Mouse (Mus musculus) heart, postnatal 0 days (tissue): ENCODE measurements around the gene Gm10271.

ENCODE experiments used
- CTCF ChIP-seq: IDR thresholded peaks from 2 replicates; pipeline ENCODE4 v1.5.1; 2016; ENCODE audit warnings: antibody characterized with exemption, control low read depth, low read depth
- EP300 ChIP-seq: IDR thresholded peaks from 2 replicates; pipeline ENCODE4 v1.6.1; 2016; ENCODE audit warnings: antibody characterized with exemption, low read depth

DNA sequence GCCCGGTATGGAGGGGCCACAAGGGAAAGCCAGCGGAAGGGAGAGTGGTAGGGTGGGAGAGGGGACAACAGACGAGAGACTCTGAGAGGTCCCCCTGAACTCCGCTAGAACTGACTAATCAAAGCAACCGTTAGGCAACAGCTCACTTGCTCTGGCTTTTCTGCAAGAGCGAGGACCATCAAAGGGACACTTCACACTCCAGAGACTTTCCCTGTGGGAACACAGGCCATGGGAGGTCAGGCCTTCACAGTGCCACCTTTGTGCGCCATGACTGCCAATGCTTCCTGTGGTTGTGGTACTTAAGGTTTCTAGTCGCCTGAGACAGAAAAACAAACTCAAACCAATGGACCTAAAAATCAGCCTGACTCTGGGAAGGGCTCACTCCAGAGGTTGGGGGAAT, 38.6 kb upstream of the Gm10271 start:
- TF ChIP-seq CTCF, result no peak
- no peak for TF ChIP-seq EP300
